Mouse (Mus musculus) liver, embryonic 15.5 days (tissue): ENCODE measurements around the gene Naglu. TPM values are rescaled to one million over a fixed set of nuclear protein-coding genes. Genes with fewer than 3 reads are reported as not detected.

Experiments
- ATAC-seq: fragments of 200-750 bp; cut with Nextera tagmentation; 2 replicates; pipeline ENCODE4 v1.8.0; 2017; ENCODE audit warnings: moderate number of reproducible peaks, mild to moderate bottlenecking, moderate library complexity; ENCODE audit not compliant: insufficient read depth
- H3K27ac ChIP-seq: fragments of 300-500 bp; sonication (generic); replicated peaks from 2 replicates; pipeline ENCODE4 v1.5.1; 2015; ENCODE audit warnings: mild to moderate bottlenecking, inconsistent platforms
- H3K27me3 ChIP-seq: fragments of 300-500 bp; sonication (generic); 2 replicates; pipeline ENCODE4 v1.6.1; 2015; ENCODE audit warnings: mild to moderate bottlenecking, inconsistent platforms
- H3K36me3 ChIP-seq: fragments of 300-500 bp; sonication (generic); replicated peaks from 2 replicates; pipeline ENCODE4 v1.6.1; 2015; ENCODE audit warnings: moderate library complexity, mild to moderate bottlenecking, inconsistent platforms
- H3K4me1 ChIP-seq: fragments of 300-500 bp; sonication (generic); replicated peaks from 2 replicates; pipeline ENCODE4 v1.6.1; 2015; ENCODE audit warnings: inconsistent platforms
- H3K4me2 ChIP-seq: fragments of 300-500 bp; sonication (generic); 2 replicates; pipeline ENCODE4 v1.6.1; 2015; ENCODE audit warnings: moderate library complexity, mild to moderate bottlenecking, inconsistent platforms
- H3K4me3 ChIP-seq: fragments of 300-500 bp; sonication (generic); replicated peaks from 2 replicates; pipeline ENCODE4 v1.5.1; 2015; ENCODE audit warnings: mild to moderate bottlenecking, inconsistent platforms
- H3K9ac ChIP-seq: fragments of 300-500 bp; sonication (generic); 2 replicates; pipeline ENCODE4 v1.6.1; 2015; ENCODE audit warnings: moderate library complexity, mild to moderate bottlenecking, inconsistent platforms
- H3K9me3 ChIP-seq: fragments of 300-500 bp; sonication (generic); replicated peaks from 2 replicates; pipeline ENCODE4 v1.6.1; 2016; ENCODE audit warnings: inconsistent platforms
- WGBS: fragments of 180-500 bp; shearing (Covaris S2); methylation state at CpG from one replicate; pipeline ENCODE4 v1.1.7; 2015; ENCODE audit warnings: mixed read lengths; ENCODE audit not compliant: insufficient replicate concordance; 5-methylcytosine and 5-hydroxymethylcytosine counted together
- polyA plus RNA-seq: library from polyadenylated mRNA; unstranded; fragments of >200 nt; fragmentation: Nextera tagmentation; extraction: Ambion mirVana; gene quantifications from 2 replicates; pipeline ENCODE4 v1.2.1, GENCODE M21; 2015

Gene Naglu
- polyA plus RNA-seq, 1 experiment from 2014 or later = 7.1 TPM

DNA sequence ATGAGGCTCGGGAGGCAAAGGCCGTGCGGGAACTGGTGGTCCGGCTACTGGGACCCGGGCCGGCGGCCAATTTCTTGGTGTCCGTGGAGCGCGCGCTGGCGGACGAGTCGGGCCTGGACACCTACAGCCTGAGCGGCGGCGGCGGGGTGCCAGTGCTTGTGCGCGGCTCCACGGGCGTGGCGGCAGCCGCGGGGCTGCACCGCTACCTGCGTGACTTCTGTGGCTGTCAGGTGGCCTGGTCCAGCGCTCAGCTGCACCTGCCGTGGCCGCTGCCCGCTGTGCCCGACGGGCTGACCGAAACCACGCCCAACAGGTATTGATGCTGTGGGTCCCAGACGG is 346 bp downstream of the Naglu start:
- Histone ChIP-seq H3K27ac (0 out of 2 replicates have a peak overlapping the region, but pooled peaks have one; percentile 30), H3K36me3 (no peaks in the 10 kb centered on the region; the same call in 1 of the 2 replicates), H3K9ac (peak overlapping the region; percentile 65), H3K27me3 (peaks cover 63% of the 10 kb centered on the region), H3K4me3 (peak overlapping the region; percentile 78), H3K4me2 (peak overlapping the region; percentile 94), H3K9me3 (no peaks in the 10 kb centered on the region), H3K4me1 (peaks cover 38% of the 10 kb centered on the region)
- peak; percentile 63 for ATAC-seq
- under 1% methylated on average over 36 of the region's 36 CpGs for WGBS

DNA sequence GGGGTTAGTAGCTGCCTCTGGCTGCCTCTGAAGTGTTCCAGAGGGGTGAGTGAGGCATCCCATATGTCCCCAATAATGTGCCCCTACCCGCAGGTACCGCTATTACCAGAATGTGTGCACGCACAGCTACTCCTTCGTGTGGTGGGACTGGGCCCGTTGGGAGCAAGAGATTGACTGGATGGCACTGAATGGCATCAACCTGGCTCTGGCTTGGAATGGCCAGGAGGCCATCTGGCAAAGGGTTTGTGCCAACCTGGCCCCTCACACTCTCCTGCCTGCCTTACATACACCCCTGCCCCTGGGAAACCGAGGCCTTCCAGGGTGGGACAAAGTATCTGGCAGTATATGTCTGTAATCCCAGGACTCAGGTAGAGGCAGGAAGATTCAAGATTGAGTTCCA is 1.2 kb downstream of the Naglu start:
- peak overlapping the region; percentile 94 for H3K4me2 ChIP-seq
- no peak overlapping the region for H3K9ac ChIP-seq
- H3K4me1 ChIP-seq = peaks cover 30% of the 10 kb centered on the region
- ATAC-seq = no peak
- peaks cover 66% of the 10 kb centered on the region for H3K27me3 ChIP-seq
- no peak overlapping the region for H3K27ac ChIP-seq
- WGBS = 61% methylated on average over 6 of the region's 6 CpGs
- no peaks in the 10 kb centered on the region for H3K9me3 ChIP-seq
- no peaks in the 10 kb centered on the region for H3K36me3 ChIP-seq
- peak overlapping the region; percentile 78; the same call in 1 of the 2 replicates for H3K4me3 ChIP-seq

DNA sequence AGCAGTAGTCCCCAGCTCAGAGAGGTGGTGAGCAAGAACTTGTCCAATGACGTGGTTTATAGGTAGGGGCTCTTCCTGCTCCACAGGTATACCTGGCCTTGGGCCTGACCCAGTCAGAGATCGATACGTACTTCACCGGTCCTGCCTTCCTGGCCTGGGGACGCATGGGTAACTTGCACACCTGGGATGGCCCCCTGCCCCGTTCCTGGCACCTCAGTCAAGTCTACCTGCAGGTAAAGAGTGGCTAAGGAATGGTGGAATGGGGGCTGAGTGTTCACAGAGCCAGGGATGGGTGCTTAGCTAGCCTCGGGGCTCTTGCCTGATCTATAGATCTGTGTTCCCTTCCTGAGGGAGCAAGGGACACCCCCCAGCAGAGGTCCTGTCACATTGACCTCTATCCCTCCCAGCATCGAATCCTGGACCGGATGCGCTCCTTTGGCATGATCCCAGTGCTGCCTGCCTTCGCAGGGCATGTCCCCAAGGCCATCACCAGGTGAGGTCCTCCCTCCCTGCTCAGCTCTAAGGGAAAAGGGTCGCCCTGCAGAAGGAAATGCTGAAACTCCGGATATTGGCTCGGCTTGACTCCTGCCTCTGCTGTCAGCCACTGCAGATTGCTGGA is 2.1 kb downstream of the Naglu start:
- H3K4me3 ChIP-seq = no peak overlapping the region
- 70% methylated on average over 14 of the region's 14 CpGs for WGBS
- no peak overlapping the region for H3K27ac ChIP-seq
- H3K27me3 ChIP-seq = peaks cover 75% of the 10 kb centered on the region
- no peak overlapping the region for H3K4me2 ChIP-seq
- H3K9me3 ChIP-seq = no peaks in the 10 kb centered on the region
- no peaks in the 10 kb centered on the region for H3K36me3 ChIP-seq
- no peak overlapping the region for H3K9ac ChIP-seq
- no peak for ATAC-seq
- H3K4me1 ChIP-seq = peaks cover 21% of the 10 kb centered on the region

DNA sequence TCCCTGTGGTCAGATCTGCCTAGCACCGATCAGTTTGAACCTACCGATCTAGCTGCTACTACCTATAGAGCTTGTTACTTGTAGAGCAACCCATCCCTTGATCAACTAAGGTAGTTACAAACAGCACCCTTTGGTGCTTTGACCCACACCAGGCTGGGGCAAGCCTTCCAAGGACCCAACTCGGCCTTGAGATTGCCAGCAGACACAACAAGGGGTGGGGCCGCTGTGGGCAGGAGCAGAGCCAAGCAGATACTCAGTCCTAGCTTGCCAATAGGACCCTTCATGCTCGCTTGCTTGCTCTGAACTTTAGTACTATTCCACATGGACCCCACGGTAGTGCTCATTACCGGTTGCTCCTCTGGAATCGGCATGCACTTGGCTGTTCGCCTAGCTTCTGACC is 8.3 kb downstream of the Naglu start, which contains the start of gene Hsd17b1:
Gene Hsd17b1 (plus strand): TSS at position 291 of the 400 bp plus-strand sequence.
- Histone ChIP-seq H3K4me3 (no peak within 1 kb of the TSS), H3K4me2 (no peak within 1 kb of the TSS), H3K4me1 (peaks cover 30% of the 10 kb centered on the region), H3K9me3 (no peaks in the 10 kb centered on the region), H3K9ac (no peak within 1 kb of the TSS), H3K27me3 (peaks cover 79% of the 10 kb centered on the region), H3K27ac (no peak within 1 kb of the TSS), H3K36me3 (no peaks in the 10 kb centered on the region)
- ATAC-seq = no peak
- WGBS = 64% methylated on average over 9 of the region's 9 CpGs

DNA sequence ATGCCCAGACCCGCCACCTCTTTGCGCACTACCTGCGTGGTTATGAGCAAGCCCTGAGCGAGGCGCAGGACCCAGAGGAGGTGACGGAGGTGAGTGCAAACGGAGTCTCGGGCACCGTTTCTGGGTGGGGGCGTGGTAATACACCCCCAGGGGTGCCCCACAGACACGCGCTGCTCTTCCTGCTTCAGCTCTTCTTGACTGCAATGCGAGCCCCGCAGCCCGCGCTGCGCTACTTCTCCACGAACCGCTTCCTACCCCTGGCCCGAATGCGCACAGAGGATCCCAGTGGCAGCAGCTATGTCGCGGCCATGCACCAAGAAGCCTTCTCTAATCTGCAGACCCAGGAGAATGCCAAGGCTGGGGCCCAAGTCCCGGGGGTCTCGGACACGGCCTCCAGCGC is 9.9 kb downstream of the Naglu start:
- Histone ChIP-seq H3K9me3 (no peaks in the 10 kb centered on the region), H3K4me2 (peak overlapping the region; percentile 41), H3K9ac (no peak overlapping the region), H3K4me1 (peaks cover 46% of the 10 kb centered on the region), H3K27me3 (peaks cover 67% of the 10 kb centered on the region), H3K27ac (no peak overlapping the region), H3K4me3 (peak overlapping the region; percentile 23), H3K36me3 (peaks cover under 1% of the 10 kb centered on the region; the same call in 1 of the 2 replicates)
- ATAC-seq = no peak
- WGBS = 2% methylated on average over 27 of the region's 27 CpGs

DNA sequence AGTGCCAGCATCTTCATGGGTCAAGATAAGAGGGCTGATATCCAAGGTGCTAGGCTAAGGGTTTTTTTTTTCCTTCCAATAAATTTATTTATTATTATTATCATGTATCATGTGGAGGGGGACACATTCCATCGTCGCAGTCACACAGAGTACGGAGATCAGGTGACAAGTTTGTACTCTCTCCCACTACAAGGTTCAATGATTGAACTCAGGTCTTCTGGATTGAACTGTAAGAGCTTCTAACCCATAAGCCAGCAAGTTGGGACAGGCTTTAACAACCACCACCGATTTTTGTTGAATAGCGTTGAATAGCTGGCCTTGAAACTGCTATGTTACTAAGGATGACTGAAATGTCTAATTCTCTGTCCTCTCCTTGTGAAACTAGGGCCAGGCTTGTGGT is 10.6 kb downstream of the Naglu start:
- no peak overlapping the region for H3K27ac ChIP-seq
- H3K9me3 ChIP-seq = no peaks in the 10 kb centered on the region
- no peak overlapping the region for H3K4me2 ChIP-seq
- no peak overlapping the region for H3K9ac ChIP-seq
- WGBS = 67% methylated on average over 5 of the region's 5 CpGs
- 0 out of 2 replicates have a peak overlapping the region, but pooled peaks have one; percentile 23 for H3K4me3 ChIP-seq
- peaks cover 48% of the 10 kb centered on the region for H3K4me1 ChIP-seq
- peaks cover 4% of the 10 kb centered on the region; the same call in 1 of the 2 replicates for H3K36me3 ChIP-seq
- ATAC-seq = no peak
- H3K27me3 ChIP-seq = peaks cover 63% of the 10 kb centered on the region

DNA sequence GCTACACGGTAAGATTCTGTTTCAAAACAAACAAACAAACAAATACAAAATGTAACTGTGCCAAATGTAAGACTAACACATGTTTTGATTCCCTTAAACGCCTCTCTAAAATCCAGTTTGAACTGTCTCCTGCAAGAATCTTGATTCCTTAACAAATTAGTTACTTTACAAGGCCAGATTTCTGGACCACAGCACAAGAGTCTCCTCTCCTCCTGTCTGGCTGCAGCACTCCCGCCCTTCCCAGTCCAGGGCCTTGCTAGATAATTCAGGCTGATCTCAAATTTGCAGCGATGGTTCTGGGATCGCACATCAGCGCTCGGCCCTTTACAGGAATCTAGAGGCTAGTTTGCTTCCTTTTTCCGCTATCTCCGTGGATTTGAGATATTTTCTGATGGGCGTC is 11.8 kb downstream of the Naglu start:
- peak overlapping the region; percentile 79 for H3K4me3 ChIP-seq
- H3K9ac ChIP-seq = peak overlapping the region; percentile 39; the same call in 1 of the 2 replicates
- peak overlapping the region; percentile 89 for H3K27ac ChIP-seq
- WGBS = 7% methylated on average over 10 of the region's 10 CpGs
- peaks cover 13% of the 10 kb centered on the region; the same call in 1 of the 2 replicates for H3K36me3 ChIP-seq
- no peak for ATAC-seq
- peaks cover 61% of the 10 kb centered on the region for H3K4me1 ChIP-seq
- H3K4me2 ChIP-seq = peak overlapping the region; percentile 98
- H3K9me3 ChIP-seq = no peaks in the 10 kb centered on the region
- H3K27me3 ChIP-seq = peaks cover 53% of the 10 kb centered on the region

DNA sequence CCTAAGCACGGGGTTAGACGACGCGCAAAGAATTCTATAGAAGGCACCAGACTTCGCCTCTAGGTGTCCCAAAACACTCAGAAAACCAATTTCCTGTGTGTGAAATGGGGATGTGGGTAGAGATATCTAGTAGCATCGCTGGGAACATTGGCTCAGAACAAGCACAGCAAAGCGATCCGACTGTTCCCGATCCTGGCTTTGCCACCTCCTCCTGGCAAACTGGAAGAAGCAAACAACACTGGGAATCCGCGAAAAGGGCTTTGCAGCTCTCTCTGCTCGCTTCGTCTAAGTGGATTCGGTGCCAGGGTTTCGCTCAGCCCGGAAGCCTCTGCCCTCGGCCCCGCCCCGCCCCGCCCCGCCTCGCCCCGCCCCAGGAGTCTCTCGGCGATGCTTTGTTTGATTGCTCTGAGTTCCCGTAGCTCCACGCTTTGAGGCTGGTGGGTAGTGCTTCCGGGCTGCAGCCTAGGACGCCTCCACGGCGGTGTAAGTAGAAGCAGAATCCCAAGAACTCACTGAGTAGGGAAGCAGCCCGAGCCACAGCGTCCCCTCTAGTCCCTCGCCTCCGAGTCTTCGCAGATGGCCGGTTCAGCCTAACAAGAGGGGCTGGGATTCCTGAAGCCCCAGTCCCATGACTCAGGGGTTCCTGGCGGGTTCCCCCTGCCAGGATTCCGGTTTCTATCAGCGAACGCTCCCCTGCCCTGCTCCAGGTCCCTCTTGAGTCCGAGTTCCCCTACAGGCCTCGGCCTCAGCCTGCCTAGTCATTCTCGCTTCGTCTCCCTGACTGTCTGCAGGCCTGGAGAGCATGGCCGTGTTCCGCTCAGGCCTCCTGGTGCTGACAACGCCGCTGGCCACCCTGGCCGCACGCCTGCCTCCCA is 12.6 kb downstream of the Naglu start, which contains the start of gene Coasy:
Gene Coasy (plus strand): TSS at position 358 of the 875 bp plus-strand sequence.
- Histone ChIP-seq H3K36me3 (peaks cover 13% of the 10 kb centered on the region; the same call in 1 of the 2 replicates), H3K4me1 (peaks cover 65% of the 10 kb centered on the region), H3K27me3 (peaks cover 46% of the 10 kb centered on the region), H3K27ac (peak within 1 kb of the TSS; percentile 89), H3K9me3 (no peaks in the 10 kb centered on the region), H3K9ac (peak within 1 kb of the TSS; percentile 88), H3K4me3 (peak within 1 kb of the TSS; percentile 79), H3K4me2 (peak within 1 kb of the TSS; percentile 98)
- peak; percentile 82 for ATAC-seq
- under 1% methylated on average over 51 of the region's 51 CpGs for WGBS

DNA sequence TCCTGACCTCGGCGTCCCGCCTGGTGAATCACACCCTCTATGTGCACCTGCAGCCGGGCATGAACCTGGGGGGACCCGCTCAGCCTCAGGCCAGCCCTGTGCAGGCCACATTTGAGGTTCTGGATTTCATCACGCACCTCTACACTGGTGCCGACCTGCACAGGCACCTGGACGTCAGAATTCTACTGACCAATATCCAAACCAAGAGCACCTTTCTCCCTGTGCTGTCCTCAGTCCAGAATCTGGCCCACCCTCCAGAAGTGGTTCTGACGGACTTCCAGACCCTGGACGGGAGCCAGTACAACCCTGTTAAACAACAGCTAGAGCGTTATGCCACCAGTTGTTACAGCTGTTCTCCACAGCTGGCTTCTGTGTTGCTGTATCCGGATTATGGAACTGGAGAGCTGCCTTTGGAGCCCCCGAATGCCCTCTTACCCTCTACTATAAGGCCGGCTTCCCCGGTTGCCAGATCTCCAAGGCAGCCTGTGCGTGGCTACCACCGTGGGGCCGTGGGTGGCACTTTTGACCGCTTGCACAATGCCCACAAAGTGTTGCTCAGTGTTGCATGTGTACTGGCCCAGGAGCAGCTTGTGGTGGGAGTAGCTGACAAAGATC is 13.4 kb downstream of the Naglu start:
- 30% methylated on average over 19 of the region's 19 CpGs for WGBS
- Histone ChIP-seq H3K27ac (peak overlapping the region; percentile 89), H3K4me1 (peaks cover 73% of the 10 kb centered on the region), H3K4me2 (peak overlapping the region; percentile 98), H3K4me3 (peak overlapping the region; percentile 79), H3K9ac (peak overlapping the region; percentile 88), H3K36me3 (peaks cover 13% of the 10 kb centered on the region; the same call in 1 of the 2 replicates), H3K9me3 (no peaks in the 10 kb centered on the region), H3K27me3 (peaks cover 38% of the 10 kb centered on the region)
- ATAC-seq = no peak

DNA sequence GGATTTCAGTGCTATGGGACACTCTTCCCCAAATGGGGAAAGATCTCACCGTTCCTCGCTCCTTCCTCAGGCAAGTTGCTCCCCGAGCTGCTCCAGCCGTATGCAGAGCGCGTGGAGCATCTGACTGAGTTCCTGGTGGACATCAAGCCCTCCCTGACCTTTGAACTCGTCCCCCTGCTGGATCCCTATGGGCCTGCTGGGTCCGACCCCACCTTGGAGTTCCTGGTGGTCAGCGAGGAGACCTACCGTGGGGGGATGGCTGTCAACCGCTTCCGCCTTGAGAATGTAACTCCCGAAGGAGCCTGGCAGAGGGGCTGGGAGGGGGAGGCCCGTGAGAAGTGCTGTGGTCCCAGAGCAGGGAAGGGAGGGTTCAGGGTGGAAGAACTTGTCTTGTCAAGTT is 14.4 kb downstream of the Naglu start:
- H3K27ac ChIP-seq = no peak overlapping the region
- no peak overlapping the region for H3K4me3 ChIP-seq

DNA sequence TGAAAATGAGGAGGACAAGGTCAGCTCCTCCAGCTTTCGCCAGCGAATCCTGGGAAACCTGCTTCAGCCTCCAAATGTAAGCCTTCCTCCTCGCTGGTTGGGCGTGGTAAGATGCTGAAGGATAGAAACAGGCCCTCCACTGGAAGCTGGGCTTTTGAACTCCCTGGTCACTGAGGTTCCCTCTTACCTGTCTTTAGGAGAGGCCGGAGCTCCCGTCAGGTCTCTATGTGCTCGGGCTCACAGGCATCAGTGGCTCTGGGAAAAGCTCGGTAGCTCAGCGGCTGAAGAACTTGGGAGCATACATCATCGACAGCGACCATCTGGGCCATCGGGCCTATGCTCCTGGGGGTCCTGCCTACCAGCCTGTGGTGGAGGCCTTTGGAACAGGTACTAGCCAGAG is 15.0 kb downstream of the Naglu start:
- no peaks in the 10 kb centered on the region for H3K9me3 ChIP-seq
- no peak overlapping the region for H3K9ac ChIP-seq
- H3K27ac ChIP-seq = no peak overlapping the region
- H3K36me3 ChIP-seq = peaks cover 26% of the 10 kb centered on the region
- H3K4me1 ChIP-seq = peaks cover 71% of the 10 kb centered on the region
- H3K4me2 ChIP-seq = no peak overlapping the region
- WGBS = 84% methylated on average over 12 of the region's 12 CpGs
- no peak overlapping the region for H3K4me3 ChIP-seq
- peaks cover 22% of the 10 kb centered on the region for H3K27me3 ChIP-seq
- ATAC-seq = no peak

More for the DNA sequence above, 14.4 kb downstream of the Naglu start:
- 85% methylated on average over 14 of the region's 14 CpGs for WGBS
- ATAC-seq = no peak
- Histone ChIP-seq H3K4me2 (no peak overlapping the region), H3K27me3 (peaks cover 28% of the 10 kb centered on the region), H3K4me1 (peaks cover 77% of the 10 kb centered on the region), H3K36me3 (peaks cover 20% of the 10 kb centered on the region), H3K9me3 (no peaks in the 10 kb centered on the region), H3K9ac (no peak overlapping the region)
